Mouse (Mus musculus) heart, adult 2 months (tissue): ENCODE measurements around the gene Cacnb1.

Experiments used
- CTCF ChIP-seq: fragments of 200-600 bp; IDR thresholded peaks from 2 replicates; pipeline ENCODE4 v1.8.1; 2022; ENCODE audit warnings: antibody characterized with exemption, mild to moderate bottlenecking, moderate library complexity
- POLR2A ChIP-seq: fragments of 200-500 bp; IDR thresholded peaks from 2 replicates; pipeline ENCODE4 v1.6.1; 2011; ENCODE audit warnings: mild to moderate bottlenecking, low read depth, low read length, control low read depth; ENCODE audit not compliant: insufficient read depth

DNA sequence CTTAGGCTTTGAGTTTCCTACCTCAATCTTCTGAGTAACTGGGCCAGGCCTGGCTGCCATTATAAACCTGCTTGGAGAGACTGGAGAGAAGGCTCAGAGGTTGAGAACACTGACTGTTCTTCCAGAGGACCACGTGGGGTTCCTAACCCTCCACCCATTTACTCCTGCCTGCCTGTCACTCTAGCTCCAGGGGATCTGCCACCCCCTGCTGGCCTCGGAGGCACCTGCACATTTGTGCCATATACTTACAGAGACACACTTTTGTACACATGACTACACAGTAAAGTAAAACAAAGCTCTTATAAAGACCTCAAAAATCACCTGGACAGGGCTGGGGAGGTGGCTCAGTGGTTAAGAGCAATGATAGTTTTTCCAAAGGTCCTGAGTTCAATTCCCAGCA, 50.4 kb downstream of the Cacnb1 start:
- TF ChIP-seq CTCF = peak; percentile 34
- TF ChIP-seq POLR2A = no peak
